Mouse (Mus musculus) testis, adult 2 months (tissue): Measurements from ENCODE around the gene Phactr4.

ENCODE experiments used
- CTCF ChIP-seq: fragments of 200-500 bp; IDR thresholded peaks from 2 replicates; pipeline ENCODE4 v1.5.1; 2012; ENCODE audit warnings: low read depth, mild to moderate bottlenecking, inconsistent platforms, low read length, moderate library complexity; ENCODE audit not compliant: control insufficient read depth, insufficient read depth, insufficient replicate concordance
- POLR2A ChIP-seq: fragments of 200-500 bp; IDR thresholded peaks from 2 replicates; pipeline ENCODE4 v1.6.1; 2012; ENCODE audit warnings: low read depth, mild to moderate bottlenecking, inconsistent platforms, low read length, moderate library complexity; ENCODE audit not compliant: control insufficient read depth

DNA sequence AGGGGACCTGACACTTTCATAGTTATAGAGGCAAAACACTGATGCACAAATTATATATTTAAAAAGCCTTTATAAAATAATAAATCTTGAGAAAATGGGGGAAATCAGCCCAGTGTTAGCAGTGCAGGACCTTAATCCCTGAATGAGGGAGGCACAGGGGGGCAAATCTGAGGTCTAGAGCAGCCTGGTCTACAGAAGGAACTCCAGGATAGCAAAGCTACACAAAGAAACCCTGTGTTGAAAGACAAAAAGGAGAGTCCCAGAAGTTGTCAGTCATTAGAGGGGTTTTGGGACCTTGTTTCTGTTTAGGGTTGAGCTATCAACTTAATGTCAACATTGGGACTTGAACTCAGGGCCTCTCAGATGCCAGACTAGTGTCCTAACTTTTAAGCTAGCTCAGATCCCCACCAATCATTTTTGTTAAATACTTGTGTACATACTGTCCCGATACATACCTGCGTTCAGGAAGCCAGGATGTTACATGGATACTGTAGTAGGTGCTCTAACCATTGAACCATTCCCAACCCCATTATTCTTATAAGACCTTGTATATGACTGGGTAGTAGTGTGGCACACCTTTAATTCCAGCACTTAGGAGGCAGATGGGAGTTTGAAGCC, 72.1 kb downstream of the Phactr4 start:
- TF ChIP-seq CTCF, result no peak
- no peak for TF ChIP-seq POLR2A
